Mouse (Mus musculus) gastrocnemius, adult 8-10 months (tissue): ENCODE data around the gene Inhba. TPM values are rescaled to one million over a fixed set of nuclear protein-coding genes. Genes with fewer than 3 reads are reported as not detected.

Experiments used
- DNase-seq, 2 experiments: peaks; one replicate each; pipeline ENCODE4 v3.0.0; 2022; ENCODE audit warnings: low spot score in 2 of 2
- total RNA-seq, 4 experiments: library from RNA; stranded (reverse); gene quantifications; 2 replicates each; pipeline ENCODE4 v1.2.4; 2022

Gene Inhba
- total RNA-seq, 4 experiments from 2014 or later = 0.94 to 1.4 (median 1.3) TPM

- no peak for DNase-seq
Observed at GRCm38 (mm10) chr13:16023070-16024039, 11.7 kb downstream of the Inhba start.

GRCm38 (mm10) chr13:16030557-16031057 lies 19.0 kb downstream of the Inhba start:
- DNase-seq = no peak

GRCm38 (mm10) chr13:16032425-16032824 lies 20.8 kb downstream of the Inhba start:
- no peak for DNase-seq

GRCm38 (mm10) chr13:16032935-16033592 lies 21.4 kb downstream of the Inhba start:
- DNase-seq = no peak

GRCm38 (mm10) chr13:16069079-16069478 lies 57.4 kb downstream of the Inhba start:
- no peak for DNase-seq

- no peak for DNase-seq
Observed at GRCm38 (mm10) chr13:16077276-16077675, 65.6 kb downstream of the Inhba start.

GRCm38 (mm10) chr13:16078216-16078731 lies 66.6 kb downstream of the Inhba start:
- no peak for DNase-seq

- no peak for DNase-seq
Observed at GRCm38 (mm10) chr13:16080205-16080604, 68.6 kb downstream of the Inhba start.
